Mouse (Mus musculus): ENCODE results near the gene Jmjd4.

GRCm38 (mm10) chr11:59506713-59507074 lies 56.8 kb downstream of the Jmjd4 start:
- TF ChIP-seq CTCF (IDR thresholded peaks at IDR 0.05) (no peak), EP300 (IDR thresholded peaks at IDR 0.05) (no peak)
